Mouse (Mus musculus) heart, embryonic 16.5 days (tissue): Measurements from ENCODE around the gene Shisa7. TPM values are rescaled to one million over a fixed set of nuclear protein-coding genes. Genes with fewer than 3 reads are reported as not detected.
A peak's percentile ranks its signal among the peaks of the same experiment; 100 is the strongest.

Source experiments
- ATAC-seq: fragments of 200-750 bp; cut with Nextera tagmentation; replicated peaks from 2 replicates; pipeline ENCODE4 v1.8.0; 2017; ENCODE audit warnings: moderate number of reproducible peaks; ENCODE audit not compliant: insufficient read depth, low FRiP score; ENCODE audit errors: extremely low read depth
- H3K27ac ChIP-seq: fragments of 300-500 bp; sonication (generic); 2 replicates; pipeline ENCODE4 v1.5.1; 2014; ENCODE audit warnings: mild to moderate bottlenecking, low read length, control low read depth, moderate library complexity
- H3K27me3 ChIP-seq: fragments of 300-500 bp; sonication (generic); 2 replicates; pipeline ENCODE4 v1.6.1; 2014; ENCODE audit warnings: low read length, mixed read lengths; ENCODE audit not compliant: control insufficient read depth, insufficient read depth
- H3K36me3 ChIP-seq: fragments of 300-500 bp; sonication (generic); 2 replicates; pipeline ENCODE4 v1.6.1; 2014; ENCODE audit not compliant: control insufficient read depth, insufficient read depth
- H3K4me1 ChIP-seq: fragments of 300-500 bp; sonication (generic); 2 replicates; pipeline ENCODE4 v1.6.1; 2014; ENCODE audit warnings: low read length, mixed read lengths; ENCODE audit not compliant: control insufficient read depth, insufficient read depth
- H3K4me2 ChIP-seq: fragments of 300-500 bp; sonication (generic); 2 replicates; pipeline ENCODE4 v1.6.1; 2014; ENCODE audit warnings: low read depth, mild to moderate bottlenecking, control low read depth, low read length
- H3K4me3 ChIP-seq: fragments of 300-500 bp; sonication (generic); 2 replicates; pipeline ENCODE4 v1.5.1; 2014; ENCODE audit warnings: mild to moderate bottlenecking, control low read depth, low read length
- H3K9ac ChIP-seq: fragments of 300-500 bp; sonication (generic); 2 replicates; pipeline ENCODE4 v1.6.1; 2014; ENCODE audit warnings: low read length, control low read depth
- H3K9me3 ChIP-seq: fragments of 300-500 bp; sonication (generic); replicated peaks from 2 replicates; pipeline ENCODE4 v1.6.1; 2016; ENCODE audit warnings: low read length; ENCODE audit not compliant: control insufficient read depth
- WGBS: fragments of 180-500 bp; shearing (Covaris S2); extraction: QIAGEN DNeasy Blood & Tissue Kit; methylation state at CpG from one replicate; pipeline ENCODE4 v1.1.7; 2014; 5-methylcytosine and 5-hydroxymethylcytosine counted together
- polyA plus RNA-seq: library from polyadenylated mRNA; unstranded; fragments of >200 nt; fragmentation: Nextera tagmentation; extraction: Ambion mirVana; gene quantifications from 2 replicates; pipeline ENCODE4 v1.2.1, GENCODE M21; 2015

Gene Shisa7
- polyA plus RNA-seq, 1 experiment from 2014 or later: 0.05 TPM

DNA sequence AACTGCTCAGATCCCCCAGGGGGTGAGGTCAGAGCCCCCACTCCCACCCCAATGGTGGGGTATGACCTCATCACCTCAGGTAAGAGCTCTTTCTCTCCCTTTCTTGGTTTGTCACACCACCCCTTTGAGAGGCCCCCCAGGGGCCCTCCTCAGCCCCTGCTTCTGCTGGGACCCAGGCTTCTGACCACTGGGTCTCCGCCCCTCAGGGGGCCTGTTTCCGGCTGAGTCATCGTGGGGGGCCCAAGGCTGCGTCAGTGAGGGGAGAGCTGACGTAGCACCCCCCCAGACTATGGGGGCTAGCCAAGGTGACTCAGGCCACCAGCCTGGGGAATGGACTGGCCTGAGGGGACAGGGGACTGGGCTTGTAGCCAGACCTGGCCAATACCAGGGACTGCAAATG lies 64.6 kb downstream of the Shisa7 start:
- H3K4me3 ChIP-seq: no peak overlapping the region
- H3K27ac ChIP-seq: no peak overlapping the region
- H3K36me3 ChIP-seq: no peaks in the 10 kb centered on the region
- WGBS: 32% methylated on average over 5 of the region's 5 CpGs
- H3K9me3 ChIP-seq: no peaks in the 10 kb centered on the region
- H3K9ac ChIP-seq: no peak overlapping the region
- no peak overlapping the region for H3K4me2 ChIP-seq
- peaks cover 5% of the 10 kb centered on the region; the same call in 1 of the 2 replicates for H3K4me1 ChIP-seq
- H3K27me3 ChIP-seq: peaks cover 49% of the 10 kb centered on the region
- no peak for ATAC-seq

GRCm38 (mm10) chr7:4777851-4778637 lies 66.5 kb downstream of the Shisa7 start:
- H3K9ac ChIP-seq: no peak overlapping the region
- WGBS: 7% methylated on average over 17 of the region's 20 CpGs
- peaks cover 55% of the 10 kb centered on the region for H3K27me3 ChIP-seq
- peaks cover 5% of the 10 kb centered on the region; the same call in 1 of the 2 replicates for H3K4me1 ChIP-seq
- H3K4me3 ChIP-seq: no peak overlapping the region
- H3K9me3 ChIP-seq: no peaks in the 10 kb centered on the region
- H3K27ac ChIP-seq: no peak overlapping the region
- no peaks in the 10 kb centered on the region for H3K36me3 ChIP-seq
- no peak overlapping the region for H3K4me2 ChIP-seq
- no peak for ATAC-seq

GRCm38 (mm10) chr7:4776861-4777830 lies 67.3 kb downstream of the Shisa7 start:
- Histone ChIP-seq H3K9ac (no peak overlapping the region; the same call in 1 of the 2 replicates), H3K27me3 (peaks cover 53% of the 10 kb centered on the region)

DNA sequence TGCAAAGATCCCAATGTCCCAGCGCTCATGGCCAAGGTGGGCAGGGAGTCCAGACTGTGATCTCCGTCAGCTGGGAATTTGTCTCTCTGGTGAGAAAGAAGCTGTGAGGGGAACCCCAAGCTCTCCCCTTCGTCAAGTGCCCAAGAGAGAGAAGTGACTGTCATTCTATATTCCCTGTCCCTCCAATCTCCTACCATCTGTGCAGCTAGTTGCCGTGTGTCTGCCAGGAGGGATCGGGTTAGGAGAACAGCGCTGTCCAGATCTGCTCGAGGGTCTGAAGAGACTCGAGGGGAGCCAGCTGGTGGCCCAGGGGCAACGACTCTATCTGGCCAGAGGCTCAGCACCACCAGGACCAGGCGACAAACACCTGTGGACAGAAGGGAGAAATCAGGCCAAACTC lies 68.4 kb downstream of the Shisa7 start:
- no peak for ATAC-seq
- Histone ChIP-seq H3K9me3 (no peaks in the 10 kb centered on the region), H3K4me1 (peaks cover 5% of the 10 kb centered on the region; the same call in 1 of the 2 replicates), H3K27me3 (peaks cover 53% of the 10 kb centered on the region), H3K9ac (no peak overlapping the region), H3K36me3 (no peaks in the 10 kb centered on the region), H3K27ac (no peak overlapping the region), H3K4me2 (no peak overlapping the region), H3K4me3 (no peak overlapping the region)
- WGBS: 31% methylated on average over 10 of the region's 10 CpGs

More at GRCm38 (mm10) chr7:4776861-4777830, 67.3 kb downstream of the Shisa7 start:
- Histone ChIP-seq H3K4me2 (peak overlapping the region; percentile 58), H3K4me3 (peak overlapping the region; percentile 41), H3K36me3 (no peaks in the 10 kb centered on the region), H3K9me3 (no peaks in the 10 kb centered on the region), H3K27ac (no peak overlapping the region), H3K4me1 (peaks cover 5% of the 10 kb centered on the region; the same call in 1 of the 2 replicates)
- 1% methylated on average over 43 of the region's 56 CpGs for WGBS
- ATAC-seq: peak; percentile 61

Other genes with a start within 250 kb of the Shisa7 start
- 0.17 TPM in 1 of 2 replicates, not detected in the other for gene Ptprh, start 240.7 kb downstream of the Shisa7 start, polyA plus RNA-seq
- 1.0 and 1.5 TPM in 2 replicates for gene Tmem86b, start 213.3 kb downstream of the Shisa7 start, polyA plus RNA-seq
- 4.9 and 5.8 TPM in 2 replicates for gene Ppp6r1, start 185.7 kb downstream of the Shisa7 start, polyA plus RNA-seq
- 76.6 and 82.0 TPM in 2 replicates for gene Hspbp1, start 159.6 kb downstream of the Shisa7 start, polyA plus RNA-seq
- 0.49 and 1.1 TPM in 2 replicates for gene Brsk1, start 154.1 kb downstream of the Shisa7 start, polyA plus RNA-seq
- gene Tmem150b, start 119.4 kb downstream of the Shisa7 start, polyA plus RNA-seq: 0.06 and 0.33 TPM in 2 replicates
- 53.6 and 59.0 TPM in 2 replicates for gene Kmt5c, start 104.6 kb downstream of the Shisa7 start, polyA plus RNA-seq
- gene Cox6b2, start 91.6 kb downstream of the Shisa7 start, polyA plus RNA-seq: 24.1 and 32.0 TPM in 2 replicates
- gene Fam71e2, start 73.4 kb downstream of the Shisa7 start, polyA plus RNA-seq: not detected in 2 replicates
- 0.11 and 0.20 TPM in 2 replicates for gene Il11, start 61.8 kb downstream of the Shisa7 start, polyA plus RNA-seq
- not detected in 2 replicates for gene Tmem190, start 61.8 kb downstream of the Shisa7 start, polyA plus RNA-seq
- 5.8 and 6.7 TPM in 2 replicates for gene Tmem238, start 55.0 kb downstream of the Shisa7 start, polyA plus RNA-seq
- 191 and 205 TPM in 2 replicates for gene Rpl28, start 51.8 kb downstream of the Shisa7 start, polyA plus RNA-seq
- 338 and 342 TPM in 2 replicates for gene Ube2s, start 32.1 kb downstream of the Shisa7 start, polyA plus RNA-seq
- gene Isoc2b, start 25.6 kb upstream of the Shisa7 start, polyA plus RNA-seq: 5.6 and 6.3 TPM in 2 replicates
- gene Isoc2a, start 32.5 kb upstream of the Shisa7 start, polyA plus RNA-seq: 2.0 and 2.1 TPM in 2 replicates
- gene Gm36210, start 61.8 kb upstream of the Shisa7 start, polyA plus RNA-seq: 0.11 TPM in 1 of 2 replicates, not detected in the other
- gene Zfp628, start 70.5 kb upstream of the Shisa7 start, polyA plus RNA-seq: 2.2 and 2.5 TPM in 2 replicates
- 3.9 and 4.6 TPM in 2 replicates for gene Nat14, start 77.3 kb upstream of the Shisa7 start, polyA plus RNA-seq
- gene Ssc5d, start 81.1 kb upstream of the Shisa7 start, polyA plus RNA-seq: 2.6 and 2.7 TPM in 2 replicates
- 5.9 and 10.4 TPM in 2 replicates for gene Sbk2, start 119.7 kb upstream of the Shisa7 start, polyA plus RNA-seq
- gene Sbk3, start 126.5 kb upstream of the Shisa7 start, polyA plus RNA-seq: 0.72 and 0.84 TPM in 2 replicates
- 25.8 and 31.3 TPM in 2 replicates for gene Zfp579, start 151.5 kb upstream of the Shisa7 start, polyA plus RNA-seq
- gene Zfp524, start 169.7 kb upstream of the Shisa7 start, polyA plus RNA-seq: 14.1 and 15.1 TPM in 2 replicates
- gene Fiz1, start 170.0 kb upstream of the Shisa7 start, polyA plus RNA-seq: 25.6 and 26.2 TPM in 2 replicates
- 0.95 TPM in 1 of 2 replicates, not detected in the other for gene Gm44973, start 170.8 kb upstream of the Shisa7 start, polyA plus RNA-seq
- gene Zfp865, start 175.7 kb upstream of the Shisa7 start, polyA plus RNA-seq: 3.9 and 4.0 TPM in 2 replicates
- 1.5 and 2.3 TPM in 2 replicates for gene Ccdc106, start 175.9 kb upstream of the Shisa7 start, polyA plus RNA-seq
- not detected in 2 replicates for gene 4632433K11Rik, start 189.4 kb upstream of the Shisa7 start, polyA plus RNA-seq
- 6.3 and 6.8 TPM in 2 replicates for gene Zfp784, start 193.8 kb upstream of the Shisa7 start, polyA plus RNA-seq
- 14.9 and 15.2 TPM in 2 replicates for gene Zfp580, start 206.8 kb upstream of the Shisa7 start, polyA plus RNA-seq
- 72.8 and 75.3 TPM in 2 replicates for gene U2af2, start 217.4 kb upstream of the Shisa7 start, polyA plus RNA-seq
- gene Epn1, start 235.5 kb upstream of the Shisa7 start, polyA plus RNA-seq: 55.8 and 56.9 TPM in 2 replicates